Mouse (Mus musculus) cerebellum, postnatal 4 days (tissue): Measurements from ENCODE around the gene Bcdin3d.
A peak's percentile ranks its signal among the peaks of the same experiment; 100 is the strongest.

Source experiments
- DNase-seq, 2 experiments: peaks; one replicate each; pipeline ENCODE4 v3.0.0; 2022; ENCODE audit warnings: low spot score in 2 of 2, mixed read lengths in 1 of 2

Gene Bcdin3d

DNA sequence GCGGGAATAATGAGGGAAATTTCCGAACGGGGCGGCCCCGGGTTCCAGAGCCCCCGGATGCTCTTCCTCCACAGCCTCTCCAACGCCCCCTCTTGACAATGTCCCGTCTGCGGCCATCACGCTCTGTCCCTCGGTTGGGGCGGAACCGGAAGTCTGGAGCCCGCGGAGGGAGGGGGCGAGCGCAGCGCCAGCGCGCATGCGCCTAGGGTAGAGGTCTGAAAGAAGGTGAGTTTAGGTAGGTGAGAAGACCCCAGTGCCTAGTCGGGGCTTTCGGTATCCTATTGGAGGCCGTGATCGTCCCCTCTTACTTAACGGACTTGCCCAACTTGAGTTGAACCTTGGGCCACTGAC, at the start of gene Bcdin3d:
TSS of gene Bcdin3d (minus strand) at position 155 of the 351 bp plus-strand sequence.
- peak; percentile 82 to 89 for DNase-seq

DNA sequence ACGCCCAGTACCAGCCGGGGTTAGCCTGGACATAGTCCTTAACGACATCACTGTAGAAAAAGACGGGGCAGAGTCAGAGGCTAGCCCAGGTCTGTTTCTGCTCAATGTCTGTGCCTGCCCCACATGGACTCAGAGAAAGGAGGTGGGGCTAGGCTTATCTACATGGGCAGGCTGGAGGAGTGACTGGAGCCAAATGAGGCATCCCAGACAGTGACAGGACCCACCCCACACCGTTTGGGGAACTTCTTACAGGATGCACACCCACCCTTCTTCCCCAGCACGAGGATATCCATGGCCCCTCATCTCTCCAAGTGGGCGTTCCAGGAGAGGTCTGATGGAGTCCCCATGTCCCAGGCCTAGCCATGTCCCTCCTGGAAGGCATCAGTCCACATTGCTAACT, 45.8 kb upstream of the Bcdin3d start:
- DNase-seq = no peak

DNA sequence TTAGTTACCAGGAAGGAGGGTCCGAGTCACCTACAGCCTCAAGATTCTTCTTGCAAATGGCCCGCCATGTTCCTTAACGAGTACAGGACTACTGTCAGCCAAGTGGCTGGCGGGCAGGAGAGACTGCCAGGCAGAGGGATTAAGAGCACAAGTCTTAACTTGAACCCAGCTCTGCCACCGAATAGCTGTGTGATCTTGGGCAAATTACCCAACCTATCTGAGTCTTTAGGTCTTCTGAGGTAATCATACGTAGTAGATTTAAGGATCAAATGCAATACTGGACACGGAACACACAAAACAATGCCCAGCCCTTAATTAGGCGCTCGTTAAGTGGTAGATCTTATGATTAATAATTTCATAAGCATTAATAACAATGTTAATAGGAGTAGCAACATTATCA, 45.1 kb upstream of the Bcdin3d start:
- DNase-seq = no peak

DNA sequence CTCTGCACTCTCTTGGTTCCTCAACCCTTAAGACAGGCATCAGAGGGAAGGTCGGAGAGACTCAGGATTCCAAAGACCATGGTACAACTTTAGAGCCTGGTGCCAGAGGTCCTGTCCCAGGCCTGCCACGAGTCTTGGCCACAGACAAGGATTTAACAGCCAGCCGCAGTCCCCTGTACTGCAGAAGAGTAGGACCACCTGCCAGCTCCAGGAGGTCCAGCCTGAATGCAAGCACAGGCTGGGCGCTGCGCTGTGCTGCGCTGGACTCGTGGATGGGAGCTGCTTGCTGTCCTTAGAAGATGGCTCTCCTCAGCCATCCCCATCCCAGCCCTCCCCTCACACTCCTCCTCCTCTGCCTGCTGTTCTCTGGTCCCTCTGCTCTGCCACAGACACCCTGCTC, 43.2 kb upstream of the Bcdin3d start:
- DNase-seq = no peak

DNA sequence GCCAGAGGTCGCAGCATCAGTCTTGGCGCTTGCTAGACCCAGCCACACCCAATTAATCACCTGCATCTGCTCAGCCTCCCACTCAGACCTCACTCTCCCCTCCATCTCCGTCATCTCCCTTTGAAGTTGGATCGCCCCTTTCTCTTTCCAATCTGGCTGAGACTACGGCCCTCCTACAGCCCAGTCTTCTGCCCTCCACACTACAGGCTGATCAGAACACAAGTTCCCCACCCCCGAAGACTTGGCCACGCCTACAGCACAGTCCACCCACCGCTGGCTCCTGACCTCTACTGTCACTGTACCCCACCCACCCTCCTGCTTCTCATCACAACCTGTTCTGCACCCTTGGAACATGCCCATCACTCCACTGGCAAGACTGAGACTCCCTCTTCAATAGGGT, 42.2 kb upstream of the Bcdin3d start:
- no peak for DNase-seq

DNA sequence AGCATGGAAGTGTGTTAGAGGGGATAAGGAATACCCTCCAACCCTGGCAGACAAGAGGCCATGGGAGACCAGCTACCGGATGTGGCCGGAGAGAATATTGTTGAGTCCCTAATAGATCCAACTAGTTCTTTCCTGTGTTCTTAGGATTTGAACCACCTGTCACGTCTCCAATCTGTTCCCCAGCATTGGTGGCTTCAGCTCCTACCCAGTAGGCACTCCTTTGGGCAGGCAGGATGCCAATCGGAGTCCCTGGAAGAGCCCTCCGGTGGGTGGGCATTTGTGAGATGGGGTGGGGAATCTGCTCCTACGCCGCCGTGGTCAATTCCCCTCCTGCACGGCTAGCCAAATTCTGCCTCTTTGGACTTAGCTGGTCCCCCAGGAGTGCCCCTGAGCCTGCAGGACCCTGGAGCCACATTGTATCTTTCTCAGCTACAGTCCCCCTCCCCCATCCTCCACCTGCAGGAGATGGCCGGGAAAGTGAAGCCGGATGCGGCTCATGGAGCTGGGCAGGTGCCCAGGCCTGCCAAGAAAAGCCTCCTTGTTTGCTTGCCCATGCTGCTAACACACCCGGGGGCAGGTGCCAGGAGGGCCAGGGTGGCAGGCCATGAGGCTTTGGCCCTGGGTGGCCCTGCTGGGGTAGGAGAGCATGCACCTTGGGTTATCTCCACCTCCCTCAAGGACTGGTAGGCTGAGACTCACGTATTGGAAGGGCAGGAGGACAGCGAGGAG, 37.4 kb upstream of the Bcdin3d start:
- no peak for DNase-seq

DNA sequence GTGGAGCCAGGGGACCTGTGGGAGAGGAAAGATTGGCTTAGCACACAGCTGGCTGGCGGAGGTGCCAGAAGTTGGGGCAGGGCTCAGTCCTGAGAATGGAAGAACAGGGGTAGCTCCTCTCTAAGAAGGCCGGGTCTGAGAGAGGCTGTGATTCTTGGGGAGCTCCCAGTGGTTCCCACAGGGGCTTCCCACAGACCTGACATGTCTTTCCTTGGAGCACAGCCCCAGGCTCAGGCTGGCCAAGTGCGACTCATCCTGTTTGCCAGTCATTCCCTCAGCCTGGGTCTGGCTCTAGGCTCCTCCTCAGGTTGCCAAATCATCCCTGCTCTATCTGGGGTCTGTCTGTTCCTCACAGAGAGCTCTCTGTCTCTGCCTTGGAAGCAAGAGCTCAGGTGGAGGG, 36.1 kb upstream of the Bcdin3d start:
- no peak for DNase-seq

DNA sequence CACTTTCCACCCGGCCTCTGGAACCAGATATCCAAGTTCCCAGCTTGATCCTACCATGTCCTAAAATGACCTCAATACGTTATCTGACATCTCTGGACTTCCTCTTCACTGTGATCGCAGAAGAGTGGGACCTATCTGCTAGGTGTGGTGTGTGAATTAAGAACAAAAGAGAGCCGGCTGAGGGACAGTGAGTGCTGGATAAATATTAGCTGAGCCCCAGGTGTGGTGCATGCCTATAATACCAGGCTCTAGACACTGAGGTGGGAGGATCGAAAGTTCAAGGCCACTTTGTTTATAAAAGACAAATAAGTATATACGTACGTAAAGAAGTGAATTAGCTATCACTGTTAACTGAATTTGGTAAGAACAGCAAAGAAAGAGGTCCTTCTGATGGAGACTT, 35.3 kb upstream of the Bcdin3d start:
- DNase-seq = no peak

DNA sequence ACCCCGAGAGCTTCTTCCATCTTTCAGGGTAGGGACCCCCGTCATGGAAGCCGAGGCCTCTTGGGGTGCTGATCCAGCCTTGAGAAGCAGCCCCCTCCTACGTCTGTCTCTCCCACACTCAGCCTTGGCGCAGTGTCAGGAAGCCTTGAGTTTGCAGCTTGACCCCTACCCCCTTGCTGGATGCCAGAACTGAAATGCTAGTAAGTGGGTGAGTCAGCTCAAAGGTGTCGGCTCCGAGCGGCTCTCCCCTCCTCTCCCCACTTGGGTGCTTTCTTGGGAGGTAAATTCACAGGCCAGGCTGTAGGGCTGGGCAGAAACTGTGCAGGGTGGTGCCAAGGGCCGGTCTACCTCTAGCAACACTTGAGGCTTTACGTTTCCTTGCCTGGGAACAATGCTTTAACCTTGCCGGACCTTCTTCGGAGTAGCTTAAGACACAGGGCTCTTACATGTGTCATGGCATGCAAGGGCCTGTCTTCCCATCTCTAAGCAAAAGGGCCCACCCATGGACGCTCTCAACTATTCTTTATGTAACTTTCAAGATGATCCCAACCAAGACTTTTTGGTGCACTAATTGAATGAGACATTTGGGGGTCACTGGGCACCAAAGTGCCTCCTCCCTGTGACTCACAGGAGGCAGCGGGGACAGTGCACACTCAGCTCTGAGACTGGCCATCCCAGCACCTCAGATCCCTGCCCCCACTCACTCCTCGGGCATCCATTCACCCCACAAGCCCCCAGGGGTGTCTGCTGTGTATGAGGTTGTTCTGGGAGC, 31.0 kb upstream of the Bcdin3d start:
- no peak for DNase-seq

DNA sequence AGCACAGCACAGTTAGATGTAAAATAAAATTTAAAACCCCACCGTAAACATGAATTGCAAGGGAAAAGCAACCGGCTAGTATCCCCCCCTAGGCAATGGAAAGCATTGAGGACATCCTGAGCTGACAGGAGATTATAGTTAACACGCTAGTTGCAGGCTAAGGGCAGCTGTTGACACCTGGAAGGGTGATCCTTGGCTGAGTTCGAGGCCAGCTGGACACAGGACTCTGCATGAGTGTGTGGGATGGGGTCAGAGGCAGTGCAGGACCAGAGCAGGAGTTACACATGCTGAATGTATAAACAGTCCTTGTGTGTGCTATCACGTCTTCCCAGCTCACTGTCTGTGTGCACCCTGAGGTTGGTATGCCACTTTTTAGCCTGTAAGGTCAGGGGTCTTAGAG, 28.7 kb upstream of the Bcdin3d start:
- DNase-seq = no peak

DNA sequence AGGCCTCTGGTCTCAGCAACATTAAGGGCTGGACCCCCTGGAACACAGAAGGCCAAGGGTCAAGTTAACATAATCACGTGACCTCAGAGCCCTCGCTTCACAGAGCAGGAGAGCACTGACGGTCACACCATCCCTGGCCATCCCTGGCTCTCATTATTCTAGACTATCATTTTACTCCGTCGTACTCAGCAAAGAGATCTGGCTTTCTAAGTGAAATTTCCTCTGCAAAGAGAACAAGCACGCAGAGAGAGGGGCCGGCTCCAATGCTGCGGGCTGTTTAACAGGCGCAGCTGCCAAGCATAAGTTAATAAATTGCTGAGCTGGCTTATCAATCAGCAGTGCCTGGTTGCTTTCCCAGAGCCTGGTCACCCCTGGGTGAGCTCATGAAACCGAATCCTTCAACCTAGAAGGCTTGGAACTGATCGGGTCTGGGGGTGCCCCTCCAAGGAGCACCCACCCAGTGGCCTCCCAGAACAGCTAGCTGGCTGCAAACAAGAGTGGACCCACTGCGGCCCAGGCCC, 27.8 kb upstream of the Bcdin3d start:
- DNase-seq = no peak

DNA sequence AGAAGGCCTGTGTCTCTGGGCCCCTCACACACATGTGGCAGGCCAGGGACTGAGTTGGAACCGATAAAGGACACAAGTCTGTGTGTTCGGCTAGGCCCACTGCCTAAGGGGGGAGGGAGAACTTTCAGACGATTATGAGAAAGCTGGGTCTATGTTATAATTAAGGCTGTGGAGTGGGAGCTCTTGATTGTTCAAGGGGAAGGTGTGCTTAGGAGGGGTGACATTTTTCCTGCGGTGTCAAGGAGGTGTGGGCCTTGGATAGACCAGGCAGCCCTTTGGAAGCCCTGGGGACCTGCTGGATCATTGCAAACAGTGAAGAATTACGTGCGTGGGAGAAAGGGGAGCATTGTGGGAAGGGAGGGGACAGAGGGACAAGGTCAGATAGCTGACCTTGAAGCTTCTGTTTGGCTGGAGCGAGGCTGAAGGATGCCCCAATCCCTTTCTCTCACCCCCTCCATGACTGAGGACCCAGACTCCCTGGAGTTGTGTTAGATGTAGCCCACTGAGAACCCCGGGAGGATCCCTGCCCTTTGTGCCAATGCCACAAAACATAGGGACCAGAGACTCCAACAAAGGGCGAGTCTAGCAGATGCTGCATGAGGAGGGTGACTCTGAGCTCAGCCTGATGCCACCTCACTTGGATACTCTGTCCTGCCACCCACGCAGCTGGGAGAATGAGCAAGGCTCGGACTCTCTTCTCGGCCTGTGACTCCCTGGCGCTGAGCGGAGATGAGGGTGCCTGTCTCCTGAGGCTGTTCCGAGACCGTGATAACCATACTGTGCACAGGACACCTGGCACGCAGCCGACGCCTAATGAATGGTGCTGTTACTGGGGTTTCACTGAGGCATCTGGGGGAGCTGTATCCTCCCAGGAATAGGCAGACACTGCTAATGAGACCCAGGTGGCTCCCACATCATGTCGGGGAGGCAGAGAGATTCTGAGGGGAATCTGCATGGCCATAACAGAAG, 27.0 kb upstream of the Bcdin3d start:
- DNase-seq = no peak

DNA sequence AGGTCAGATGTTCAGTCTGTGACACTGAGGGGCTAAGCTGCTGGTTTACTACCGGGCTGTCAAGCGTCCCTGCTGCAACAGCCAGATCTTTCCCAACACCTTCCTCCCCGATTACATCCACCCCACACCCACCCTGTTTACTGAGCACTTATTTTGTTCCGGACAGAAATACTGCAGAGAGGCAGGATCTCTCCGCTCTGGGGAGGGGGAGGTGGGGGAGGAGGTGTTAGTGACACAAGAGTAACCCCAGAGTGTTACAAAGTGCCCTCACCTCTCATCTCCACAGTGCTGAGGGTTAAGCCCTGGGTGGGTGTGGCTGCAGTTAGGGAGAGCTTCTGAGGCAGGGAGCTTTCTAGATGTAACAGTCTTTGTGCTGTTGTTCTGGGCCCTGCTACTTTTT, 25.8 kb upstream of the Bcdin3d start:
- no peak for DNase-seq

DNA sequence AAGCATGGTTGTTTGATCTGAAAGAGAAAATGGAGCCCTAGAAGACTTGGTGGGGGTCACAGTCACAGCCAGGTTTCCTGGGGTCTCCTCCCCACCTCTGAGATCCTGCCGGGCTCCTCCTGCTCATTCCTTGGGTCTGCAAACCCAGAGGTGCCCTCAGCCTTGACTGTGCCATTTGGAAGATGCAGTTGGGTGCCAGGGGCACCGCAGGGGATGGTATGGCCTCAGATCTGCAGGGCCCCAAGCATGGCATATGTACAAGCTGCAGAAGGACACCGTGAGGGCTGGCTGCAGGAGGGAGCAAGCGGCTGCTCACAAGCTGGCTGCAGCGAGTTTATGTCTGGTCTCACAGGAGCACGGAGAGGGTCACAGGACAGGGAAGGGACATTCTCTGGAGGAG, 25.2 kb upstream of the Bcdin3d start:
- DNase-seq = no peak

DNA sequence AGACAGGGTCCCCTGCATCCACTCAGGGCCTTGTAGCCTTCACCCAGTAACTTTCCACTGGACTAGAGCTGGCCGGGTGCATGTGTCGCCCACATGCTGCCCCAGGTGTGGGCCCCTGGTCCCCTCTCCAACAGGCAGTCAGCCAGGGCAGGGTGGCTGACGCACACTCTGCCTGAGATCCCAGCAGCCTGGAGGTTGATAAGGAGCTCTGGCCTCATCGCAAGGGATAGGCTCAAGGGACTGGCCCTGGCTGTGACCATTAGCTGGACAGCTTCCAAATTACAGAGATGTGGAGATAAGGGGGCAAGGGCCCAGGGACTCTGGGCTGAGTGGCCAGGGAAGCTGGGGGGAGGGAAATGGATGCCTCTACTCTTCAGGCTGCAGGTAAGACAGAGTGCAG, 24.3 kb upstream of the Bcdin3d start:
- DNase-seq = no peak

DNA sequence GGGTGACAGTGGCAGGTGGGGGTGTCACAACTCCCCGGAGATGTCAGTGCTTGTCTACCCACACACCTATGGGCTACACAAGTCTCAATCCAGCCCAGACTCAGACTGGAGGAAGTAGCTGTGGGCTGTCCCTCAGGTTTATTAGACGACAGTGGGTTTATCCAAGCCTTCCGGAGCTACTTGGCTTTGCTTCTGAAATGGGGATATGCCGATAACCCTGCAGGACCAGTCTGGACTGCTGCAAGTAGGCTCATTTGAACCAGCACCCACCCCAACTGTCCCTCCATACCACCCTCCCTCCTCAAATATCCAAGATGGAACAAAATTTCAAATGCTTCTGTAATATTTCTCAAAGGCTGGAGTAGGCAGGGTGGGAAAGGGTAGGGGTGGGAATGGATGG, 23.8 kb upstream of the Bcdin3d start:
- DNase-seq = no peak

DNA sequence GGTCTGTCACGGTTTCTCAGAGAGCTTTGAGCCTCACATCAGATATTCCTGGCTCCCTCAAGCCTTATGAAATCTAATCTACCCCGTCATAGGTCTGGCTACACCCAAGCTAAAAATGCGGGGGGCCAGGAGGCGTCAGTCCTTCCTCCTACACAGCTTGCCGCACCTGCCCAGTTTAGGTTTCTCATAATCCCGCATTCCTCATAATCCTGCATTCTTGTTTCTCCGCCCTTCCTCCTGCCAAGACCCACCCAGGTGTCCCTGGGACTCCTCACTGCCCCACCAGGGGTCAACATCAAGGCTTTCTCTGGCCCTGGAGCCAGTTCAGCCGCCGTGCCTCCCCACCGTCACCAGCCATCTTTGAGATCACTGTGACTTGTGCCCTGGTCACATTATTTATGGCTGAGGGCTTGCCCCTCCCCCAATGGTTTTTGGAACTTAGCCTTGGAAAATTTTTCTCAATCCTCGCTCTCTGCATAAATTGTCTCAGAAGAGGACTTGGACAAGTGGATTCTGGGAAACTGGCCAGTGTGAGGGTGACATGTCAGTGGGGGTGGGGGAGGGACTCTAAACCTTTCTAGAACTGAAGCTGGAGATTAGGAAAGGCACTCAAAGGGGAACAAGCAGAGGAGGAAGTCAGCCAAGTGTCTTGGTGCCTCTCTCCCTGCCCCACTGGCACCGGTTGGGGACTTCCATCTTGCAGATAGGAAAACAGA, 23.2 kb upstream of the Bcdin3d start:
- peak in 1 of 2 experiments; percentile 79 for DNase-seq

DNA sequence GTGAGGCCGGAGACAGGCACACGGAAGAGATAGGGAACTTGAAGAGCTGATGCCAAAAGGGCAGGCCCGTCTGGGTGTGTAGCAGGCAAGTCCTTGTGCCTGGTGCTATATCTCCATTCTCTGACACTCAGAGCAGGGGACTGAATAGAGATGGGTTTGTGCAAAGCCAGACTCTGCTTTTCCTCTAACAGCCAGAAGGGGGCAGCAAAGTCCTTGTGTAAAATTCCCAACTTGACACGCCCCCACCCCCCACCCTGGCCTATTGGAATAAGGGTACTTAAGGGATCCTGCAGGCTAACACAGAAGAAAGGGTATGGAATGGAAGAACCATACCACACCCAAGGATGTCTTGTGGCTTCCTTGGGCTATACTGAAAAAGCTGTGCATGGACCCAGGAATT, 22.5 kb upstream of the Bcdin3d start:
- peak in 1 of 2 experiments; percentile 72 for DNase-seq

DNA sequence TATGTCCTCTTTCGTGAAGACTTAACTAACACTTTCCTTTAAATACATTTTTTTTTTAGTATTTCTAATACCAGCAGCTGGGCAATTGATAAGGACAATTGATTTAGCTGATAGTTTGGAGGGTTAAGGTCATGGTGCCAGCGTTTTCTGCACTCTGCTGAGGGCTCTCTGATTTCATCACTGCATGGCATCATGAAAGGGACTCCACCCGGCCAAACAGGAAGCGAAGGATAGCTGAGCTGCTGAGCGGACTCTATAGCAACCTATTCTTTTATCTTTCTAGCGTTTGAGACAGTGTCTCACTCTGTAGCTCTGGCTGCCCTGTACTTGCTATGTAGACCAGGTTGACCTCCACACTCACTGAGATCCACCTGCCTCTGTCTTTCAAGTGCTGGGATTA, 10.2 kb upstream of the Bcdin3d start:
- no peak for DNase-seq

DNA sequence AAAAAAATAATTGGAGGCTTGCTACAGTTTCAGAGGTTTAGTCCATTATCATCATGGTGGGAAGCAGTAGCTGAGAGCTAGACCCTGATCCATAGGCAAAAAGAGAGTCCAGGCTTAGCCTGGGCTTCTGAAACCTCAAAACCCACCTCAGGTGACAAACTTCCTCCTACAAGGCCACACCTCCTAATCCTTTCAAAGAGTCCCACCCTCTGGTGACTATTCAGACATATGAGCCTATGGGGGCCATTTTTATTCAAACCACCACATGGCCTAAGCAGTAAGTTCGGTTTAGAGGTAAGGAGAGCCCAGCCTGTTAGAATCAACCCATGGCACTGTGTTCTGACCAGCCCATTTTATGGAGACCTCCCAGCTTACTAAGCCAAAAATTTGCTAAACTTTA, 1.3 kb upstream of the Bcdin3d start:
- no peak for DNase-seq

DNA sequence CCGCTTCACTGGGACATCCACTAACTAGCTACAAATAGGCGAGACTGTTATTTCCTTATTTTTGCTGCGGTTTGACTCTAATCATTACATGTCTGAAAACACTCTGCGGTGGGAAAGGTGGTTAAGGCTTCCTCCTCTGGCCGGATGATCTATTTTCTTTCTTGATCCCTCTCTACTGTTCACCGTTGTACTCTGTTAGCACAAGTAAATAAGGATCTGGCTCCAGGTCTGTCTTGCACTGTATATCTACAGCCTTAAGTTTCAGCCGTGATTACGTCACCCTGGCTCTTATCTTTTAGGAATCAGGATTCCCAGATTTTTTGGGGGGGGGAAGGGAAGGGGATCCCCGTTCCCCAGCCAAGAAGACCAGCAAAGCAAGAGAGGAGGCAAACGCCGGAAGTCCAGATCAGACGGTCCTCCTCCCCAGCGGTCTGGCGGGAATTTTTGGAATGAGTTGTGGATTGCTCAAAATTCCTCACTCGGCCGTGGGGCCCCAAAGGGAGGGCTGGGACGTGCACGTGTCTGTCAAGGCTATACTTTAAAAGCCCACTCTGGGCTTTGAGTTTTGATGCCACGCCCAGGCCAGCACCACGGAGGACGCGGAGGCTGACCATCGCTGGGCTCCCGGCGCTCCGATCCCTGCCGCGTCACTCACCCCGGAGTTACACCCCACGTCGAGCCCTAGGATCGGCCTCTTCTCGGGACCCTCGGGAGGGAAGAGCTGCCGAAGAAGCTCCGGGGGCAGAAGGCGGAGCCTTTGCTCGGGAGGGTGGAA, 542 bp downstream of the Bcdin3d start:
- peak; percentile 45 to 46 for DNase-seq
